Mouse (Mus musculus): ENCODE results near the gene Rras. TPM values are rescaled to one million over a fixed set of nuclear protein-coding genes. Genes with fewer than 3 reads are reported as not detected.
A peak's percentile ranks its signal among the peaks of the same experiment; 100 is the strongest.
"Not testable (repeated sequence)": the region's sequence is repeated elsewhere in the genome, so short reads cannot be mapped to it uniquely, and the experiment has no call there.

The Rras gene
- total RNA-seq, 2 experiments from 2014 or later, result 15.9 TPM; not detected in 1

DNA sequence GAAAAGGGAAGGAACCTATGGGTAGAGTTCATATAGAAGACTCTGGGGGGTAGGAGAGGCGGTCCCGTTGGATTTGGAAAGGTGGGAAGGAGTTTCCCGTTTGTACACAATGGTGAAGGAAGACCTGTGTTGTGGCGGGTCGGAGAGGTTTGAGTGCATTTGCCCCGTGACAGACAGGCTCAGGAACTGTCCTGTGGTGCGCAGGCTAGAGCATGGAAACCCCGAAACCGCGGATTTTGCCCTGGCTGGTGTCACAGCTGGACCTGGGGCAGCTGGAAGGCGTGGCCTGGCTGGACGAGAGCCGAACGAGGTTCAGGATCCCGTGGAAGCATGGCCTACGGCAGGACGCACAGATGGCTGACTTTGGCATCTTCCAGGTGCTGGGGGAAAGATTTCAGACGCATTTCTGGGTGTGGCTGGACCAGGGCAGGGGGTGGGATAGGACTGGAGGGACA lies 19.2 kb upstream of the Rras start, which contains the start of gene Bcl2l12:
TSS of gene Bcl2l12 (minus strand) at position 212 of the 455 bp plus-strand sequence.
- peak; percentile 48 for ATAC-seq (replicated peaks; ENCODE audit: low FRiP score, poor library complexity, severe bottlenecking)

DNA sequence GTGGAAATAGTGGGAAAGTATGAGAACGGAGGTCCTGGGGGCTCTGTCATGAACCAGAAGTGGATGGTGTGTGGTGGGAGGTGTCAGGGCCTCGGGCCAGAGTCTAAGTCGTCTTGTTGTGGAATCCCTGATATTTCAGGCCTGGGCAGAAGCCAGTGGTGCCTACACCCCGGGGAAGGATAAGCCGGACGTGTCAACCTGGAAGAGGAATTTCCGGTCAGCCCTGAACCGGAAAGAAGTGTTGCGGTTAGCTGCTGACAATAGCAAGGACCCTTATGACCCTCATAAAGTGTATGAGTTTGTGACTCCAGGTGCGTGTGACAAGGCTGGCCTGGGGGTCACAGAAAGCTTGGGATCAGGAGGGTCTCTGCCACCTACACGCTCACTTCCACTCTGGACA lies 18.0 kb upstream of the Rras start:
- ATAC-seq (replicated peaks; ENCODE audit: low FRiP score, poor library complexity, severe bottlenecking), result no peak

DNA sequence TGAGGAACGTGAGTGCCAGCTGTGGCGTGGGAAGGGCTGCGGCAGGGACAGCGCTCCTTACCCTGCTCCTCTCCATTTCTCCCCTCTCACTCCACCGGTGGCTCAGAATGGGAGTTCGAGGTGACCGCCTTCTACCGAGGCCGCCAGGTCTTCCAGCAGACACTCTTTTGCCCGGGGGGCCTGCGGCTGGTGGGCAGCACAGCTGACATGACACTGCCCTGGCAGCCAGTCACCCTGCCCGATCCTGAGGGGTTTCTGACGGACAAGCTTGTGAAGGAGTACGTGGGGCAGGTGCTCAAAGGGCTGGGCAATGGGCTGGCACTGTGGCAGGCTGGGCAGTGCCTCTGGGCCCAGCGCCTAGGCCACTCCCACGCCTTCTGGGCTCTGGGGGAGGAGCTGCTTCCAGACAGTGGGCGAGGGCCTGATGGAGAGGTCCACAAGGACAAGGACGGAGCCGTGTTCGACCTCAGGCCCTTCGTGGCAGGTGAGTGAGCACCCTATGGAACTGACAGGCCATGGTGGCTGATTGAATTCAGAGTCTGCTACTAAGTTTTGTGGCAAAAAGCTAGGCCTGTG lies 17.1 kb upstream of the Rras start:
- ATAC-seq (replicated peaks; ENCODE audit: low FRiP score, poor library complexity, severe bottlenecking), result no peak

DNA sequence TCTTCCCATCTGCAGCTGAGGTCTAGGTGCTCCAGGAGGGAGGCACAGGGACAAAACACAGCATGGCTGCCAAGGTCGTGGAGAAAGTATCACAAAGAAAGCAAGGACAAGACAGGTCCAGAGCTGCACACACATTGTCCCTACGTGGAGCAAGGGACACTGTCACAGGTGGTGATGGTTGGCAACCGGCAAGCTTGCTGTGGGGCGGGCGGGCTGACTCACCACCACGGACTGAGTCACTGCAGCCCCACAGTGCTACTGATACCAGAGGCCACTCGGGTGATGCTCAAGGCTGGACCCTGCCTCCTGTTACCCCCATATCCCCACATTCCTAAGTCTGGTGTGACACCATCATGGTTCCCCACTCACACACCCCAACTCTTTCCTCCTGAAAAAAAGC lies 15.3 kb upstream of the Rras start:
- ATAC-seq (replicated peaks; ENCODE audit: low FRiP score, poor library complexity, severe bottlenecking), result no peak

DNA sequence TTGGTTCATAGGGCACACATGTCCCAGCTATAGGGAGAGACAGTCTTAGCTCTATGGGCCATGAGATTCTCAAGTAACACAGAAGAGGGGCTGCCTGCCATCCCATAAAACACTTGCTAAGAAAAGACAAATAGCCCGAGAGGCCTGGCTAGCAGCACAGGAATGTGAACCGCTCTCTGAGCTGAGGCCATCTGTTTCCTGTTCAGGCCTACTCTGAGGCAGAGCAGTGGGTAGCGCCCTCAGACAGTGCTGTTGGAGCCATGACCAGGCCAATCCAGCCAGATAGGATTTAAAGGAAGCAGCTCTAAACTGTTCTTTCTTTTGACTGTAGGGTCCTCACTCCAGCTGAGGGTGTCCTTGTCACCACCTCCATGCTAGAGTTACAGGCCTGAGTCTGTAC lies 13.2 kb upstream of the Rras start:
- ATAC-seq (replicated peaks; ENCODE audit: low FRiP score, poor library complexity, severe bottlenecking), result no peak

DNA sequence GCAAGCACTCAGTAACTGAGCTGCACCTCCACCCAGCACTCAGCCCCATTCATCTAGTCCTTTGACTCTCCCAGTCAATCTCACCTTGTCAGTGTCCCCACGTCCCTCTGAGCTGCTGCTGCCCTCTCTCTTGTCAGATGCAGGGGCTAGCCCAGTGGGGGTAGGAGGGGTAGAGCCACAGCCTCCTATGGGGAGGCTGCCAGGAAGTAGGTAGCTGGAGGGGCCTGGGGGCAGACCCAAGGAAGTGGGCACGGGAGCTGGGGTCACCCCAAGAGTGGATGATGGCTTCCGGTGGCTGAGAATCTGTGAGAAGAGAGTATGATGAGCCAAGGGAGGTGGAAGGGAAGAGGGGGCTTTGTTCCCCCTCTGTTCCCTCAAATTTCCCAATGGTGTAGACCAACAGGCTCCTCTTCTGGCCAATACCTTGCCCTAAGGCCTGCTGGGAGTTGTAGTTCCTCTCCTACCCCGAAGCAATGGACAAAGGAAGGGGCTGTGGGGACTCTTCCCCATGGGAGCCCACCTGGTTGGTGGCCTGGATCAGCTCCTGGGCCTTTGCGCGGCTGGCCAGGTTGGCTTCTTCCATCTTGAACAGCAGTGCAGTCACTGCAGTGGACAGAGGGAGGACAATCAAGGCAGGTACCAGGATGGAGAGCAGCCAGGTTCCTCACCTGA lies 12.3 kb upstream of the Rras start:
- no peak for ATAC-seq (replicated peaks; ENCODE audit: low FRiP score, poor library complexity, severe bottlenecking)

DNA sequence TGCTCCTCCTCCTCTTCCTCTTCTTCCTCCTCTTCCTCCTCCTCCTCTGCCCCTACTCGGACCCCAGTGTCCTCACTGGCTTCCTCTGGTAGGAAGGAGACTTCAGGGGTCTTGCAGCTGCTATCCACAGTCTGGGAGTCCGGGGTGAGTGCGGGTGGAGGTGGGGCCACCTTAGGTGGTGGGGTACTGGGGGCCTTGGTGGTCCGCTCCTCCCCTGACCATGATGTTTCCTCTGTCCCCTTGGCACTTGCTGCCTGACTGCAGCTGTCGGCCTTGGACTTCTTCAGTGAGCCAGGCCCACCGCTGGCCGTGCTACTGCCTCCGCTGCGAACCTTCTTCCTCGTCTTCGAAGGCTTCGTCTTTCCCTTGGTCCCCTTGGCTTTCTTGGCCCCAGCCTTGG lies 11.3 kb upstream of the Rras start:
- no peak for ATAC-seq (replicated peaks; ENCODE audit: low FRiP score, poor library complexity, severe bottlenecking)

DNA sequence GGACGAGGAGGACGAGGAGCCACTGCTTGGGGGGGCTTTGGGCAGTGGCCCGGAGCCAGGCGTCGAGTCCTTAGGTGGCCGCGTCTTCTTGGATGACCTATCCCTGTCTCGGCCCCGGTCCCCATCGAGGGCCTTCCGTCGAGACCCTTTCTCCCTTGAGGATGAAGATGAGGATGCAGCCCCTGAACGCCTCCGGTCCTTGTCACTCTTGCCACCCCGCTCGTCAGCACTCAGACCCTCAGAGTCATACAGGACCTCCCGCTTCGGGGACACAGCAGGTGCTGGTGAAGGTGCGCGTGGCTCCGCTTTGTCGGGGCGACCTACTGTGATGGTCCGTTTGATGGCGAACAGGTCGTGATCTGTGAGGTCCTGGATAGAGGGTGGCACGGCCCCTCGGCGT lies 10.6 kb upstream of the Rras start:
- no peak for ATAC-seq (replicated peaks; ENCODE audit: low FRiP score, poor library complexity, severe bottlenecking)

DNA sequence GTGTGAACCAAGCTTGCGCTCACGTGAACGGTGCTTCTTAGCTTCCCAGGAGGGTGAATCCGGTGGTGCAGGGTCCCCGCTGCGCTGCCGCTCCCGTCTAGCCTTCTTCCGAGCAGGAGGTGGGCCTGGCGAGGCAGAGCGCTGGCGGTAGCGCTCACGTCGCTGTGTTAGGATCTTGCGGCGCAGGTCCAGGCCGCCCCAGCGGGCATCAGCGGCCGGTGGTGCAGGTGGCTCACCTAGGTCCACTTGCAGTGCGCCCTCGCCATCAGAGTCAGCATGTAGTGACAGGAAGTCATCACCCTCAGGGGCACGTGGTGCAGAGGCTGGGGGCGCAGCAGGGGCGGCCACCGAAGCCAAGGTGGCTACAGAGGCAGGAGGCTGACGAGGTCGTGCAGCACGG lies 9.9 kb upstream of the Rras start:
- no peak for ATAC-seq (replicated peaks; ENCODE audit: low FRiP score, poor library complexity, severe bottlenecking)

DNA sequence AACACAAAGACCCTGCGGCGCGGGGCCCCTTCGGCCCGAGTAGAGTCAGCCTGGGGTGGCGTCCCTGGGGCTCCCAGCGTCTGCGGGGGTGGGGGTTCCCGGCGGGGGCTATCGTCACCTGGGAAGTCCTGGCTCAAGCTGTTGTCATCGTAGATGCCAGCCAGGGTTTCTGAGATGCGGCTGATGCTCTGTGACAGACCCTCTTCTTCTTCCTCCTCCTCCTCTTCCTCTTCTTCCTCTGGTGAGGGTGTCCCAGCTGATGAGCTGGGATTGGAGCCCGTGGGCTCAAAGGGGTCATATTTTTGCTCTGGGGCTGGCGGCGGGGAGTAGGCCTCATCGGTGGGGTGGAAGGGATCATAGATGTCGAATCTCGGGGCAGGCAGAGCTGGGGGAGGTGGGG lies 9.3 kb upstream of the Rras start:
- no peak for ATAC-seq (replicated peaks; ENCODE audit: low FRiP score, poor library complexity, severe bottlenecking)

DNA sequence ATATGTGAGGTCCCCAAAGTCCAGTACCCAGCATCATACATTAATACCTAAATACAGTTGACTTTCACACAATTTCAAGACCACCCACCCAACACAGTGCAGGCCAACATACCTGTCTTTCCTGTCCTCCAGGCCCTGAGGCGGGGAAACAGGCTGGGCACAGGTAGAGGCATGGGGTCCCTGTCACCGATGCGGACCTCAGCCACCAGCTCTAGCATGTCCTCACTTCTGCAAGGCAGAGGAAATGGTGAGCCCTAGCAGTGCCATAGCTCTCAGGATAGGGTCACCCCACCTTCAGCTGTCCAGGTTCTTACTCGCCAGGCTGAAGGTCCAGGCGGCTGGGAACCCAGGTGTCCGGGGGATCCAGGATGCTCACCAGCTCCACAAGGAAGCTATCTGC lies 5.8 kb upstream of the Rras start:
- ATAC-seq (replicated peaks; ENCODE audit: low FRiP score, poor library complexity, severe bottlenecking), result no peak

DNA sequence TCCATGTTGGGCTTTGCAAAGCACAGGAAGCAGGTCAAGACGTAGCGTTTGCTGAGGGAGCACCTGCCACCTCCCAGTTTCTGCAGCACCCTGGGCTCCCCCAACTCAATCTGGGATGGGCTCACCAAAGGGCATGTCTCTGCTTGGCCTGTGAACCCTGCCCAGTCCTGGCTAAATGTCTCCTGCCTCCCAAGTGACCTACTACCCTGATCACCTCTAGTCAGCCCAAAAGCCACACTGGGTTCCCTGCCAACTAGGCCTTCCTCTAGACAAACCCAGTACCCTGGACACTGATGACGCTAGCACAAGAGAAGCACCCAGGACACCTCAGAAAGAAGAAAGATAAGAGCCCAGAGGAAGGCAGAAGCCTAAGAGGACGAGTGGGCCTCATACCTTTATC lies 4.9 kb upstream of the Rras start:
- ATAC-seq (replicated peaks; ENCODE audit: low FRiP score, poor library complexity, severe bottlenecking), result no peak

DNA sequence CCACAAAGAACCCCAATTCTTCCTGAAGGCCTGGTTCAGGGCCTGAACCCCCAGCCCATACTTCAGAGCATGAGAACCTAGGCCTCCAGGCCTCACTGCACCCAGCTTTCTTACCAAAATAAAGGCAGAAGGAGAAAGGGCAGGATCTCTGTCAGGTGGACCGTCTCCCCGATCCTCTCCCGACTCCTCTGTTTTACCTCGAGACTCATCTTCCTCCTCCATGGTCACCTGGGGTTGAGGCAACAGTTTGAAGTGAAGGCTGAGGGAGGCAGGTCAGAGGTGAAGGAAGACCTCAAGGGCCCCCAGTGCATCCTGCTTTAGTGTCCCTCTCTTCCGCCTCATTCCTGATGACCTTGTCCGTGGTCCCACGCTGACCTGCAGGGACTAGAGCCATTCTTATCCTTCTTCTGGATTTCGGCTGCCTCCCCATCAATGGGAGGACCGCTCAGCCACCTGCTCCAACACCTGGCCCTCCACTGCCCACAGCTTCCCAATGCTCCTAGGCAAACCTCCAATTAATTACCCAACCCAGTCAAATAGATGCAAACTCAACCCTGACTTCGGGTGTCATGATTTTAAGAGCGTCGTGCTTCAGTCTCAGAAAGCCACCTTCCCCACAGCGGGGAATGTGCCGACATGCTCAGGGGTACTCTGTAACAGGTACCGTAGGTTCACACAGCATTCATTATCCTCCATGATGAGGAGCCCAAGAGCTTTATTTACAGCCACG lies 4.2 kb upstream of the Rras start:
- no peak for ATAC-seq (replicated peaks; ENCODE audit: low FRiP score, poor library complexity, severe bottlenecking)

DNA sequence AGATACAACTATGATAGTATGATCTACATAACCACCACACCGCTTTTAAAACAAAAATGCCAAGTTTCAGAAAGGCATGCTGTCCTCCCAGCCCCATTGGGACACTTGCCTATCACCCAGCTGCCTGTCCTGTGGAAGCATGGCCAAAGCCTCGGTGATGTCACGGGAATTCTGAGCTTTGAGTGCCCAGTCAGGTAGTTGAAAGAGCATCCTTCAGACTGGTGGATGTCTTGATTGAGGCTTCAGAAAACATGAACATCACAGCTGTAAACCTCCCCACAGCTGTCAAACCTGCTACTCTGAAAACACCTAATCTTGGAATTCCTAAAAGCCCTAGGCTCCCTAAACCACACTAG lies 3.7 kb upstream of the Rras start:
- no peak for ATAC-seq (replicated peaks; ENCODE audit: low FRiP score, poor library complexity, severe bottlenecking)

DNA sequence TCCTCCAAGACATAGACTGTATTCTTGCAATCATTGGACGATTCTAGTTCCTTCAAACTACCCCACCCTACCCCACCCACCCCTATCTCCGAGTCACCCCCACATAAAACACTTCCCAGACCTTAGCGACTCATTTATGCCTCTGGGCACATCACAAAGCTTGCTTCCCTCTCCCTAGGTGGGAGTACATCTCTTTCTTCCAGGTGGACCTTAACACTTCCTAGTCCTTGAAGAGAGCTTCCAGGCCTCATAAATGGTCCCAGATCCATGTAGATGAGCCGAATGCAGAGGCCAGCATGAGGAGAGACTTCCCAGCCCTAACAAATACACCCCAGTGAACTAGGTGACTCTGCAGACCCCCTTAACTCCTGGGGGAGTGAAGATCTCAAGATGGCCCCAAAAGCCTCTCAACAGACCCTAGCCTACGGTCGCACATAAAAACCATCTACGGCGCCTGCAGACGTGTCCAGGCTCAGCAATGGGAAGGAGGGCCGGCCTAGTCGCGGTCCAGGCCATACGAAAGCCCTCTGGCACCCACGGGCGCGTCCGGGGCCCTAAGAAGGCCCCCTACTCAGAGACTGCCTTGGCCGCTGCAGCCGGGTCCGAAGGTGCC lies 2.3 kb upstream of the Rras start:
- ATAC-seq (replicated peaks; ENCODE audit: low FRiP score, poor library complexity, severe bottlenecking), result no peak

DNA sequence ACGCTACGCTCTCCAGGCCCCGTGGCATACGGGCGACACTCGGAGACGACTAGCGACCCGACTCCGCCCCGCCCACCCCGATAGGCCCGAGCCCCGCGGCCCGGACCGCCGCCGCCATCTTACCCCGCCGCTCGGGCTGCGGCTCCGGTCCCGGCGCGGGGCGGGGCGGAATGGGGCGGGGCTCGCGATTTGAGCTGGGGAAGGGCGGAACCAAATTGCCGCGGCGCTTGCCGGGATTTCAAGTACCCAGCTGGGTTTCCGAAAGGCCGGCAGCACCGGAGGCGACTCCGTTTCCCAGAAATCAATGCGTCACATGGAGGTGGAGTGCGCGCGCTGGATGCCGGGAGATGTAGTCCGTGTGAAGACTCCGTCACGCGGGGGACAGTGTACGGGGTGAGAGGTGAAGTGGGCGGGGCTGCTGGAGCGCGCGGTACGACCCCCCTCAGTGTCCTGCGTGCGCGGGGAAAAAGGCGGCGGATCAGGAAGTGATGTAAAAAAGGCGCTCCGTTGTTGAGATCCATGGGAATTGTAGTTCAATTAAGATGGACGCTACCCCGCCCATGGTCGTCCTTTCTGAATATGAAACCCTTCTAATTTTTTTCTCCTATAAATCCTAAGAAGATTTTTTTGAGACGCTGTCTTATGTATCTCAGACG lies 1.7 kb upstream of the Rras start, which contains the start of gene Scaf1:
TSS of gene Scaf1 (minus strand) at position 407 of the 656 bp plus-strand sequence.
- peak; percentile 75 for ATAC-seq (replicated peaks; ENCODE audit: low FRiP score, poor library complexity, severe bottlenecking)

DNA sequence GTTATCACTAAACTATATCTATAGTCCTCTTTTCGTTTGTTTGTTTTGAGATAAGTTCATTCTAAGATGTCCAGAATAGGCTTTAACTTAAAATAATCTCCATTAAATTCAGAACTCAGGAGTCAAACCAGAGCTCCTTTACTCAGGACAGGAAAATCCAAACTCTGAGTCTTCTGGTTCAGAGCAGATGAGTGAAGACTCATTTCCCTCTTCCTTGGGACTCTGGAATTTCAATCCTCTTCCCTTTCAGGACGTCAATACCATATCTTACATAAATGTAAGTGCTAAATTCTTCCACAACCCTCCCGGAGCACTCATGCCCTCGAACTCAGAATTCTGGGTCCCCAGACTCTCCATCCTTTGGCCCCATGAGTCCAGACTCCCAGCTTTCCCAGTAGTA lies 1.0 kb upstream of the Rras start:
- ATAC-seq (replicated peaks; ENCODE audit: low FRiP score, poor library complexity, severe bottlenecking), result no peak

DNA sequence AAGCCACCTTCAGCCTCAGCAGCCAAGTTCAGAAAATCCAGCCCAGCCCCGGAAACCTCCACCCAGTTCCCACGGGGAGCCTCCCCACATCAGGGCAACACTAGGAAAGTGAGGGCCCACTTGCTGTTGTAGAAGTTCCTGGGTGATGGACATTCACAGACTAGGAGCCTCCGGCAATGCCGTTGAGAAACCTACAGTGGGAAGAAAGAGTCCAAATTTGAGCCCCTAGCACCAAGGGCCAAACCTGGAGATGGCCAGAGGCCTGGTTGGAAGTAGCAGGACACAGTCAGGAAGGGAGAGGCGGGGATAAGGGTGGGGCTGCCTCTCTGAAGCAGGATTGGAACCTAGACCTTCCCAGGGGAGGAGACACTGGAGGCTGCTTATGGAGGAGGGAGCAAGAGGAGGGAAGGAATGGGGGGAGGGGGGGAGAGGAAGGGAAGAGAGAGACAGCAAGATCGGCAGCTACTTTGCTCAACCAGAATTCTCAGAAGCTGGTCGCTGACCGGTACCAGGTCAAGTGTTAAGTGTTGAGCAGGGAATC lies 1.3 kb downstream of the Rras start:
- no peak for ATAC-seq (replicated peaks; ENCODE audit: low FRiP score, poor library complexity, severe bottlenecking)

DNA sequence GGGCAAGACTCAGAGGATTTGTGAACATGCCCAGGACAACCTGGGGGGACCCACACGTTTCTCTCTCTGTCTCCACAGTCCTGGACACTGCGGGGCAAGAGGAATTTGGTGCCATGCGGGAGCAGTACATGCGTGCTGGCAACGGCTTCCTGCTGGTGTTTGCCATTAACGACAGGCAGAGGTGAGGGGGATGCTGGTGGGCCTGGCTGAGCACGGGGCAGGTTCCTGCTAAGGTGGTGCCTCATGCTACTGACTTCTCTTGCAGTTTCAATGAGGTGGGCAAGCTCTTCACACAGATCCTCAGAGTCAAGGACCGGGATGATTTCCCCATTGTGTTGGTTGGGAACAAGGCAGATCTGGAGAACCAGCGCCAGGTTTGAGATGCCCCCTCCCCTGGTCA lies 2.5 kb downstream of the Rras start:
- ATAC-seq (replicated peaks; ENCODE audit: low FRiP score, poor library complexity, severe bottlenecking), result no peak

DNA sequence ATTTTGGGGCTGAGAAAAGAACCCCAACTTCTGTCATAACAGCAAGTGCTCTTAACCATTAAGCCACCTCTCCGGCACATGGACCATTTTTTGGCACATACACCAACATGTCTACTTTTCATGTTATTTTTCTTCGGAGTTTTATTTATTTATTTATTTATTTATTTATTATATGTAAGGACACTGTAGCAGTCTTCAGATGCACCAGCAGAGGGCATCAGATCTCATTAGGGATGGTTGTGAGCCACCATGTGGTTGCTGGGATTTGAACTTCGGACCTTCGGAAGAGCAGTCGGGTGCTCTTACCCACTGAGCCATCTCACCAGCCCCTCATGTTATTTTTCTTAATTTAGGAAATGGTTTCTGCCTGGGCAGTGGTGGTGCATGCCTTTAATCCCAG lies 6.0 kb downstream of the Rras start:
- not testable (repeated sequence) for ATAC-seq (replicated peaks; ENCODE audit: low FRiP score, poor library complexity, severe bottlenecking)
